Mouse (Mus musculus) E14TG2a.4 (cell line): Measurements from ENCODE around the gene Slc12a9.
A peak's percentile ranks its signal among the peaks of the same experiment; 100 is the strongest.

ENCODE experiments used
- CTCF ChIP-seq: conservative IDR thresholded peaks from 2 replicates; pipeline ENCODE4 v1.5.1; 2014; ENCODE audit warnings: low read length
- NANOG ChIP-seq: IDR thresholded peaks from 2 replicates; pipeline ENCODE4 v1.6.1; 2014; ENCODE audit warnings: borderline replicate concordance, low read length, mixed read lengths
- POU5F1 ChIP-seq: IDR thresholded peaks from 2 replicates; pipeline ENCODE4 v1.6.1; 2014; ENCODE audit warnings: low read length, borderline replicate concordance

- TF ChIP-seq CTCF: peak; percentile 69
- TF ChIP-seq POU5F1: no peak
- no peak for TF ChIP-seq NANOG
Measured at GRCm38 (mm10) chr5:137376198-137376597, 42.8 kb upstream of the Slc12a9 start.
